Mouse (Mus musculus) myocyte (in vitro differentiated cells): ENCODE data around the gene Lcor. TPM values are rescaled to one million over a fixed set of nuclear protein-coding genes. Genes with fewer than 3 reads are reported as not detected.

Source experiments
- H3K27me3 ChIP-seq: one replicate; pipeline ENCODE4 v1.6.1; 2011; ENCODE audit not compliant: control insufficient read depth, insufficient read depth, insufficient read length
- H3K36me3 ChIP-seq: one replicate; pipeline ENCODE4 v1.6.1; 2011; ENCODE audit not compliant: control insufficient read depth, insufficient read depth
- H3K4me2 ChIP-seq: one replicate; pipeline ENCODE4 v1.6.1; 2011; ENCODE audit warnings: low read depth, control low read depth
- H3K4me3 ChIP-seq: one replicate; pipeline ENCODE4 v1.5.1; 2011; ENCODE audit warnings: mild to moderate bottlenecking, control low read depth, moderate library complexity
- H3K79me2 ChIP-seq: one replicate; pipeline ENCODE4 v1.6.1; 2011; ENCODE audit not compliant: control insufficient read depth, insufficient read depth
- H3ac ChIP-seq: one replicate; pipeline ENCODE4 v1.6.1; 2011; ENCODE audit not compliant: control insufficient read depth, insufficient read length
- CEBPB ChIP-seq: IDR thresholded peaks from 2 replicates; pipeline ENCODE4 v1.6.1; 2011; ENCODE audit warnings: mild to moderate bottlenecking, moderate library complexity; ENCODE audit not compliant: poor library complexity, insufficient read depth, severe bottlenecking
- E2F4 ChIP-seq: IDR thresholded peaks from one replicate; pipeline ENCODE4 v1.6.1; 2011; ENCODE audit warnings: mild to moderate bottlenecking, control low read depth, moderate library complexity; ENCODE audit not compliant: insufficient read depth
- MAX ChIP-seq: IDR thresholded peaks from one replicate; pipeline ENCODE4 v1.6.1; 2011; ENCODE audit warnings: low read depth, mild to moderate bottlenecking, control low read depth
- MYOD1 ChIP-seq, 3 experiments: IDR thresholded peaks; one replicate each; pipeline ENCODE4 v1.6.1; 2011; ENCODE audit warnings: control low read depth in 2 of 3, low read depth in 2 of 3, mild to moderate bottlenecking in 2 of 3, moderate library complexity in 1 of 3; ENCODE audit not compliant: insufficient read length in 2 of 3, control insufficient read depth in 1 of 3
- MYOG ChIP-seq, 3 experiments: IDR thresholded peaks; one replicate each; pipeline ENCODE4 v1.6.1; 2011; ENCODE audit warnings: control low read depth in 2 of 3, low read depth in 2 of 3, mild to moderate bottlenecking in 2 of 3; ENCODE audit not compliant: insufficient read length in 2 of 3, control insufficient read depth in 1 of 3, insufficient read depth in 1 of 3
- POLR2A ChIP-seq: IDR thresholded peaks from one replicate; pipeline ENCODE4 v1.6.1; 2011; ENCODE audit warnings: low read depth, mild to moderate bottlenecking, control low read depth, moderate library complexity; ENCODE audit not compliant: insufficient read length
- POLR2AphosphoS2 ChIP-seq: IDR thresholded peaks from one replicate; pipeline ENCODE4 v1.6.1; 2011; ENCODE audit warnings: low read depth, control low read depth; ENCODE audit not compliant: insufficient read length
- REST ChIP-seq: IDR thresholded peaks from one replicate; pipeline ENCODE4 v1.6.1; 2011; ENCODE audit warnings: mild to moderate bottlenecking, control low read depth, moderate library complexity; ENCODE audit not compliant: insufficient read depth, insufficient read length
- SRF ChIP-seq: IDR thresholded peaks from one replicate; pipeline ENCODE4 v1.6.1; 2011; ENCODE audit warnings: low read depth; ENCODE audit not compliant: control insufficient read depth, insufficient read length
- TCF12 ChIP-seq: IDR thresholded peaks from one replicate; pipeline ENCODE4 v1.6.1; 2011; ENCODE audit warnings: mild to moderate bottlenecking, control low read depth; ENCODE audit not compliant: poor library complexity, insufficient read depth, severe bottlenecking
- TCF3 ChIP-seq: IDR thresholded peaks from one replicate; pipeline ENCODE4 v1.6.1; 2011; ENCODE audit warnings: low read depth, control low read depth; ENCODE audit not compliant: insufficient read length
- USF1 ChIP-seq: IDR thresholded peaks from one replicate; pipeline ENCODE4 v1.6.1; 2011; ENCODE audit warnings: low read depth, mild to moderate bottlenecking, control low read depth, moderate library complexity
- polyA plus RNA-seq: library from polyadenylated mRNA; unstranded; fragments of >200 nt; fragmentation: generic; extraction: Trizol; gene quantifications from one replicate; pipeline ENCODE4 v1.2.1, GENCODE M21; 2012; ENCODE audit warnings: missing spikeins

Gene Lcor
- polyA plus RNA-seq, 1 experiment = 1.1 TPM

- no peak overlapping the region for H3K4me2 ChIP-seq
- no peak overlapping the region for H3ac ChIP-seq
- no peaks in the 10 kb centered on the region for H3K27me3 ChIP-seq
- H3K36me3 ChIP-seq = no peaks in the 10 kb centered on the region
- no peaks in the 10 kb centered on the region for H3K79me2 ChIP-seq
- no peak overlapping the region for H3K4me3 ChIP-seq
- TF ChIP-seq USF1 (no peak), POLR2AphosphoS2 (no peak)
Measured at GRCm38 (mm10) chr19:41441911-41442607, 40.4 kb upstream of the Lcor start.

GRCm38 (mm10) chr19:41442608-41442969 is 39.8 kb upstream of the Lcor start:
- no peaks in the 10 kb centered on the region for H3K79me2 ChIP-seq
- H3K27me3 ChIP-seq = no peaks in the 10 kb centered on the region
- no peak overlapping the region for H3K4me2 ChIP-seq
- H3ac ChIP-seq = no peak overlapping the region
- H3K36me3 ChIP-seq = no peaks in the 10 kb centered on the region
- no peak overlapping the region for H3K4me3 ChIP-seq
- TF ChIP-seq TCF12 = no peak
- TF ChIP-seq REST = no peak
- TF ChIP-seq POLR2A = no peak
- TF ChIP-seq USF1 = no peak

- TF ChIP-seq REST (no peak), E2F4 (no peak), POLR2AphosphoS2 (no peak), POLR2A (no peak), TCF12 (no peak), MAX (no peak), TCF3 (no peak), CEBPB (no peak), MYOD1 (IDR thresholded peaks at IDR 0.05; ENCODE audit: control insufficient read depth in 1 of 3, insufficient read length in 2 of 3, low read depth in 2 of 3) (no peak), USF1 (no peak), SRF (no peak), MYOG (IDR thresholded peaks at IDR 0.05; ENCODE audit: control insufficient read depth in 1 of 3, insufficient read depth in 1 of 3, insufficient read length in 2 of 3, low read depth in 2 of 3) (no peak)
- no peak overlapping the region for H3K4me2 ChIP-seq
- H3K4me3 ChIP-seq = no peak overlapping the region
- no peaks in the 10 kb centered on the region for H3K36me3 ChIP-seq
- no peaks in the 10 kb centered on the region for H3K27me3 ChIP-seq
- H3K79me2 ChIP-seq = no peaks in the 10 kb centered on the region
- H3ac ChIP-seq = no peak overlapping the region
Measured at GRCm38 (mm10) chr19:41444491-41444890, 37.9 kb upstream of the Lcor start.

- H3K36me3 ChIP-seq = no peaks in the 10 kb centered on the region
- H3K4me3 ChIP-seq = no peak overlapping the region
- no peak overlapping the region for H3ac ChIP-seq
- no peaks in the 10 kb centered on the region for H3K79me2 ChIP-seq
- TF ChIP-seq MYOD1 (IDR thresholded peaks at IDR 0.05; ENCODE audit: control insufficient read depth in 1 of 3, insufficient read length in 2 of 3, low read depth in 2 of 3) (no peak), MYOG (IDR thresholded peaks at IDR 0.05; ENCODE audit: control insufficient read depth in 1 of 3, insufficient read depth in 1 of 3, insufficient read length in 2 of 3, low read depth in 2 of 3) (no peak), TCF3 (no peak), SRF (no peak), POLR2AphosphoS2 (no peak), TCF12 (no peak), MAX (no peak), CEBPB (no peak), POLR2A (no peak), REST (no peak), E2F4 (no peak)
- H3K4me2 ChIP-seq = no peak overlapping the region
- no peaks in the 10 kb centered on the region for H3K27me3 ChIP-seq
Measured at GRCm38 (mm10) chr19:41445013-41445610, 37.3 kb upstream of the Lcor start.

GRCm38 (mm10) chr19:41445723-41446122 is 36.7 kb upstream of the Lcor start:
- TF ChIP-seq CEBPB (no peak), POLR2AphosphoS2 (no peak), TCF12 (no peak), USF1 (no peak), MYOG (IDR thresholded peaks at IDR 0.05; ENCODE audit: control insufficient read depth in 1 of 3, insufficient read depth in 1 of 3, insufficient read length in 2 of 3, low read depth in 2 of 3) (no peak), MYOD1 (IDR thresholded peaks at IDR 0.05; ENCODE audit: control insufficient read depth in 1 of 3, insufficient read length in 2 of 3, low read depth in 2 of 3) (no peak), E2F4 (no peak), POLR2A (no peak), REST (no peak), MAX (no peak), SRF (no peak), TCF3 (no peak)
- Histone ChIP-seq H3K27me3 (no peaks in the 10 kb centered on the region), H3K4me3 (no peak overlapping the region), H3ac (no peak overlapping the region), H3K79me2 (no peaks in the 10 kb centered on the region), H3K36me3 (no peaks in the 10 kb centered on the region), H3K4me2 (no peak overlapping the region)
